Mouse (Mus musculus): Measurements from ENCODE around the gene Ttll5. TPM values are rescaled to one million over a fixed set of nuclear protein-coding genes. Genes with fewer than 3 reads are reported as not detected.

Ttll5 gene
- total and polyA plus RNA-seq, 2 experiments from 2014 or later, result 10.4 to 15.9 TPM

GRCm38 (mm10) chr12:85828856-85829255 is 4.4 kb downstream of the Ttll5 start:
- WGBS, result 93% methylated on average over 3 of the region's 3 CpGs
- Histone ChIP-seq H3K36me3 (ENCODE audit: insufficient read depth, low read length) (peaks cover 12% of the 10 kb centered on the region; the same call in 1 of the 2 replicates), H3K4me1 (ENCODE audit: insufficient read depth, low read length) (no peaks in the 10 kb centered on the region), H3K27ac (ENCODE audit: low read depth, low read length) (no peak overlapping the region), H3K4me3 (ENCODE audit: low read depth, low read length) (no peak overlapping the region), H3K9ac (replicated peaks; ENCODE audit: low read length, poor library complexity, severe bottlenecking) (no peak overlapping the region), H3K27me3 (ENCODE audit: insufficient read depth, low read length) (no peaks in the 10 kb centered on the region), H3K4me2 (ENCODE audit: low read depth, low read length, poor library complexity, severe bottlenecking) (no peak overlapping the region), H3K9me3 (ENCODE audit: low read length) (no peaks in the 10 kb centered on the region)
- no peak for TF ChIP-seq CTCF (IDR thresholded peaks at IDR 0.05)
- no peak for DNase-seq (ENCODE audit: low spot score)
- ATAC-seq (ENCODE audit: low FRiP score), result no peak

GRCm38 (mm10) chr12:85829866-85830265 is 5.4 kb downstream of the Ttll5 start:
- H3K4me3 ChIP-seq (ENCODE audit: low read depth, low read length), result no peak overlapping the region
- H3K9me3 ChIP-seq (ENCODE audit: low read length), result no peaks in the 10 kb centered on the region
- H3K36me3 ChIP-seq (ENCODE audit: insufficient read depth, low read length), result peaks cover 12% of the 10 kb centered on the region; the same call in 1 of the 2 replicates
- no peak for TF ChIP-seq CTCF (IDR thresholded peaks at IDR 0.05)
- WGBS, result 98% methylated on average over 3 of the region's 3 CpGs
- no peaks in the 10 kb centered on the region for H3K27me3 ChIP-seq (ENCODE audit: insufficient read depth, low read length)
- no peak overlapping the region for H3K4me2 ChIP-seq (ENCODE audit: low read depth, low read length, poor library complexity, severe bottlenecking)
- ATAC-seq (ENCODE audit: low FRiP score), result no peak
- no peak for DNase-seq (ENCODE audit: low spot score)
- no peak overlapping the region for H3K27ac ChIP-seq (ENCODE audit: low read depth, low read length)
- H3K9ac ChIP-seq (replicated peaks; ENCODE audit: low read length, poor library complexity, severe bottlenecking), result no peak overlapping the region
- no peaks in the 10 kb centered on the region for H3K4me1 ChIP-seq (ENCODE audit: insufficient read depth, low read length)

DNA sequence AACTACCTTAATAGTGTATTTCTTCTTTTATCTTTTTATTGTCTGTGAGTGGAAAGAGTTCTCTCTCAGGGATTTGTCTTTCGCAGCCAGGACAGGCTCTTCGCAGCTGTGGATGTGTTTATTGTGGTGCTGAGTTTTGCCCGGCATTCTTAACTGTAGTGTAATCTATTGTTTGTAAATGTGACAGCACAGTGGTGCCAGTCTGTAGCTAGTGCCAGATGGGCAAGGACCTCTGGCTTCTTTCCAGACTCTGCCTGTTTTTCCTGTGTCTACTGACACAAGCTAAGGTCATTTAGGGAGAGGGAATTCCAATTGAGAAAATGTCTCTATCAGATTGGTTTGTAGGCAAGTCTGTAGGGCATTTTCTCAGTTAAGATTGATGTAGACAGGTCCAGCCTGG is 6.2 kb downstream of the Ttll5 start:
- 89% methylated on average over 3 of the region's 3 CpGs for WGBS
- DNase-seq (ENCODE audit: low spot score), result peak; percentile 24

GRCm38 (mm10) chr12:85834543-85834942 is 10.1 kb downstream of the Ttll5 start:
- no peaks in the 10 kb centered on the region for H3K27me3 ChIP-seq (ENCODE audit: insufficient read depth, low read length)
- no peak overlapping the region for H3K4me2 ChIP-seq (ENCODE audit: low read depth, low read length, poor library complexity, severe bottlenecking)
- DNase-seq (ENCODE audit: low spot score) (no peak), ATAC-seq (ENCODE audit: low FRiP score) (no peak)
- no peak for TF ChIP-seq CTCF (IDR thresholded peaks at IDR 0.05)
- H3K9me3 ChIP-seq (ENCODE audit: low read length), result no peaks in the 10 kb centered on the region
- H3K9ac ChIP-seq (replicated peaks; ENCODE audit: low read length, poor library complexity, severe bottlenecking), result no peak overlapping the region
- H3K36me3 ChIP-seq (ENCODE audit: insufficient read depth, low read length), result 0 out of 2 replicates have a peak, but pooled peaks cover 4% of the 10 kb centered on the region
- H3K4me3 ChIP-seq (ENCODE audit: low read depth, low read length), result no peak overlapping the region
- no peak overlapping the region for H3K27ac ChIP-seq (ENCODE audit: low read depth, low read length)
- 78% methylated on average over 2 of the region's 2 CpGs for WGBS
- no peaks in the 10 kb centered on the region for H3K4me1 ChIP-seq (ENCODE audit: insufficient read depth, low read length)

More for the DNA sequence above, 6.2 kb downstream of the Ttll5 start:
- Histone ChIP-seq H3K36me3 (ENCODE audit: insufficient read depth, low read length) (peaks cover 12% of the 10 kb centered on the region; the same call in 1 of the 2 replicates), H3K27ac (ENCODE audit: low read depth, low read length) (no peak overlapping the region), H3K9ac (replicated peaks; ENCODE audit: low read length, poor library complexity, severe bottlenecking) (no peak overlapping the region), H3K9me3 (ENCODE audit: low read length) (no peaks in the 10 kb centered on the region), H3K4me1 (ENCODE audit: insufficient read depth, low read length) (no peaks in the 10 kb centered on the region), H3K27me3 (ENCODE audit: insufficient read depth, low read length) (no peaks in the 10 kb centered on the region), H3K4me2 (ENCODE audit: low read depth, low read length, poor library complexity, severe bottlenecking) (no peak overlapping the region), H3K4me3 (ENCODE audit: low read depth, low read length) (no peak overlapping the region)
- no peak for TF ChIP-seq CTCF (IDR thresholded peaks at IDR 0.05)
- no peak for ATAC-seq (ENCODE audit: low FRiP score)

DNA sequence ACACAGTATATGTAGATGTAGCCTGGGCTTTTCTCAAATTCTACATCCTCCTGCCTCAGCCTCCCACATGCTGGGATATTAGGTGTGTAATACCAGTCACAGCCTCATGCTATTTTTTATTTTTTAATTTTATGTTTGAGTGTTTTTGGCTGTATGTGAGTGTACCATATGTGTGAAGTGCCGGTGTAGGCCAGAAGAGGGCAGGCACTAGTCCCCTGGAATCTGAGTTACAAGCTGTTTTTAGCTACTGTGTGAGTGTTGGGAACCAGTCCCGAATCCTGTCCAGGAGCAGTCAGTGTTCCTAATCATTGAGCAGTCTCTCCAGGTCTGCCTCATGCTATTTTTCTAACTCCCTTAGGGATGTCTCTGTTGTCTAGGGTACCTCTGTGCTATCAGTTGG is 13.3 kb downstream of the Ttll5 start:
- Histone ChIP-seq H3K9me3 (ENCODE audit: low read length) (no peaks in the 10 kb centered on the region), H3K9ac (replicated peaks; ENCODE audit: low read length, poor library complexity, severe bottlenecking) (no peak overlapping the region), H3K4me1 (ENCODE audit: insufficient read depth, low read length) (no peaks in the 10 kb centered on the region), H3K4me2 (ENCODE audit: low read depth, low read length, poor library complexity, severe bottlenecking) (no peak overlapping the region), H3K4me3 (ENCODE audit: low read depth, low read length) (no peak overlapping the region), H3K27me3 (ENCODE audit: insufficient read depth, low read length) (no peaks in the 10 kb centered on the region), H3K36me3 (ENCODE audit: insufficient read depth, low read length) (no peaks in the 10 kb centered on the region), H3K27ac (ENCODE audit: low read depth, low read length) (no peak overlapping the region)
- 90% methylated on average over 2 of the region's 2 CpGs for WGBS
- no peak for TF ChIP-seq CTCF (IDR thresholded peaks at IDR 0.05)
- ATAC-seq (ENCODE audit: low FRiP score) (no peak), DNase-seq (ENCODE audit: low spot score) (no peak)

- 94% methylated on average over 12 of the region's 12 CpGs for WGBS
- ATAC-seq (ENCODE audit: low FRiP score) (no peak), DNase-seq (ENCODE audit: low spot score) (no peak)
- no peaks in the 10 kb centered on the region for H3K4me1 ChIP-seq (ENCODE audit: insufficient read depth, low read length)
- no peak overlapping the region for H3K9ac ChIP-seq (replicated peaks; ENCODE audit: low read length, poor library complexity, severe bottlenecking)
- no peak overlapping the region for H3K27ac ChIP-seq (ENCODE audit: low read depth, low read length)
- H3K4me2 ChIP-seq (ENCODE audit: low read depth, low read length, poor library complexity, severe bottlenecking), result no peak overlapping the region
- H3K4me3 ChIP-seq (ENCODE audit: low read depth, low read length), result no peak overlapping the region
- H3K27me3 ChIP-seq (ENCODE audit: insufficient read depth, low read length), result no peaks in the 10 kb centered on the region
- no peaks in the 10 kb centered on the region for H3K9me3 ChIP-seq (ENCODE audit: low read length)
- TF ChIP-seq CTCF (IDR thresholded peaks at IDR 0.05), result no peak
- H3K36me3 ChIP-seq (ENCODE audit: insufficient read depth, low read length), result peaks cover 11% of the 10 kb centered on the region; the same call in 1 of the 2 replicates
Observed at GRCm38 (mm10) chr12:85839371-85840000, 15.0 kb downstream of the Ttll5 start.

Measured in midbrain, postnatal 0 days (tissue).